8 mouse cellular contexts compared by ENCODE assay signal in the genomic region with DNA sequence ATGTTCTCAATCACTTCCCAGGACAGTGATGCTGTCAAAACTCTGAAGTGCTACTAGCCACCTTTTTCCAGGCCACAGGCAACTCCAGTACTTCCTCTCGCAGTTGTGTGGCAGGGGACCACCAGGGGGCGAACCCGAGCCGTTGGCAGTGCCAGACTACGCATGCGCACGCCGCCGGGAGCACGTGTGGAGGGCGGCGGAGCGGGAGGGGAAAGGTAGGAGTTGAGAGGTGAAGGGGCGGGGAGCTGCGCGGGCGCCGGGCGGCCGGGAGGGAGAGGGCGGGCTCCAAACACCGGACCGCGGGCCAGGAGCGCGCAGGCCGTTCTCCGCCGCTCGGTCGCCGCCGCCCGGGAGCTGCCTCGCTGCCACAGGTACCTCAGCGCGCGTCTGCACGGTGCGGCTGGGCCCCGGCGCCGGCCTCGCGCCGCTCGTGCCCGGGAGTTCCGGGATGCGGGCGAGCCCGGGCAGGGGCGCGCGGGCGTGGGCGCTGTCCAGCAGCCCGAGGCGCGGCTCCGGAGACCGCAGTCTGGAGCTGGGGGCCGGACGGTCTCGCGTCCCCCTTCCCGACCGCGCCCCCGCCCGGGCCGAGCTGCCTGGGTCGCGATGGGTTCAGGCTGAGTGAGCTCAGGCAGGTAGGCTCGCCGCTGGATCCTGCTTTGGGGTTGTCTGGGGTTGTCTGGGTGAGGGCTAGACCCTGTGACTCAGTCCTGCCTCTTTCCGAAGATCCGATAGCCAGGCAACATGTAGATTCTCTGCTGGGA. TPM values are rescaled to one million over a fixed set of nuclear protein-coding genes. Genes with fewer than 3 reads are reported as not detected.
DNase-seq lines count a peak whose midpoint lies in the region; ATAC-seq lines count a peak whose summit lies in the region.

A gene (plus strand): TSS at position 154 of the 761 bp plus-strand sequence.

- peak; percentile 98 for DNase-seq in ZHBTc4 (ENCODE audit: low read depth, low spot score)
- peak; percentile 94 to 95 for DNase-seq in gastrocnemius, adult 8-10 months (ENCODE audit: low spot score in 2 of 2)
- DNase-seq in hindlimb bud, embryonic 11.5 days (ENCODE audit: extremely low spot score, low read depth, low spot score), result peak; percentile 71
- peak; percentile 87 to 99 for DNase-seq in left cerebral cortex, adult 8-10 months (ENCODE audit: low spot score in 2 of 2)
- DNase-seq in right cerebral cortex, postnatal 10 days (ENCODE audit: low spot score in 2 of 2), result peak; percentile 95 to 97
- DNase-seq in urinary bladder, postnatal 25 days (ENCODE audit: low spot score), result peak; percentile 99

- ATAC-seq in common myeloid progenitor, adult 5-6 weeks (replicated peaks; ENCODE audit: low read depth, poor library complexity, severe bottlenecking), result peak; percentile 84

- peak within 1 kb of the TSS; percentile 96 for H3K4me3 ChIP-seq in megakaryocyte, embryonic 14.5 days (replicated peaks)

- H3K36me3 ChIP-seq in megakaryocyte, embryonic 14.5 days (replicated peaks; ENCODE audit: low read length), result peaks cover 2% of the 10 kb centered on the region

- H3K4me1 ChIP-seq in megakaryocyte, embryonic 14.5 days, result peaks cover 67% of the 10 kb centered on the region

- no peaks in the 10 kb centered on the region for H3K27me3 ChIP-seq in megakaryocyte, embryonic 14.5 days (replicated peaks)

- no peaks in the 10 kb centered on the region for H3K9me3 ChIP-seq in megakaryocyte, embryonic 14.5 days

RNA-seq across cellular contexts. Expression of the gene that starts here (rescaled TPM):
- 23.6 and 27.4 TPM in 2 replicates for total RNA-seq in common myeloid progenitor, adult 5-6 weeks (2017)
- total RNA-seq in gastrocnemius, adult 8-10 months (2022), result 10 to 100 TPM; 14.2 to 16.6 (median 15.1) TPM
- total RNA-seq in left cerebral cortex, adult 8-10 months (2022), result 100 to 1,000 TPM in 2 of 4 experiments, 10 to 100 TPM in 2; 93.7 to 105 (median 99.7) TPM
- polyA plus RNA-seq in megakaryocyte, embryonic 14.5 days (2012; ENCODE audit: insufficient read depth, low replicate concordance), result 71.5 and 343 TPM in 2 replicates

Comparison
In these comparisons a context has a peak if more than half of its experiments do, and no peak if none do; other contexts are left out.
1. Peak in every context shown above with its lines: DNase-seq, ATAC-seq and H3K4me3 ChIP-seq.